Mouse (Mus musculus) layer of hippocampus, adult 9-10 months (tissue): Measurements from ENCODE around the gene H2-Ab1.
A peak's percentile ranks its signal among the peaks of the same experiment; 100 is the strongest.

Experiments
- DNase-seq: peaks from one replicate; pipeline ENCODE4 v3.0.0; 2022; ENCODE audit warnings: low spot score

The H2-Ab1 gene

DNA sequence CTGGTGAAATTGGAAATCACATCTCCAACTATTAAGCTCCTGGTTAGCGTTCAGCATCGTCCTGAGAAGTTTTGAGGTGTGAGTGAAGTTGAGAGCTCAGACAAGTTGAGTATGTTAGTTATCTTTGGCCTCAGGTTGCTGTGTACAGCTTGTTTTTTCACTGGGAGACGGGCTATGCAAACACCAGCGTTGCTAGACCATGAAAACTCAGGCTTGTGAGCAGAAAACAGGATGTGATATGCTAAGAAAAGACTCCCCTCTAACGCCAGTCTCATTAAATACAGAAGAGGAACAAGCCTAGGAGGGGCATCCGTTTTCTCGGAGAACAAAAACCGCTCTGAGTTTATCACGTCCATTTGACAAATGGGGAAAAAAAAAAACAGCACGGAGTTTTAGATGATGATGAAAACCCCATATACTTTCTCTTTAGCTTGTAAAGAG lies 17.9 kb upstream of the H2-Ab1 start:
- DNase-seq, result no peak

DNA sequence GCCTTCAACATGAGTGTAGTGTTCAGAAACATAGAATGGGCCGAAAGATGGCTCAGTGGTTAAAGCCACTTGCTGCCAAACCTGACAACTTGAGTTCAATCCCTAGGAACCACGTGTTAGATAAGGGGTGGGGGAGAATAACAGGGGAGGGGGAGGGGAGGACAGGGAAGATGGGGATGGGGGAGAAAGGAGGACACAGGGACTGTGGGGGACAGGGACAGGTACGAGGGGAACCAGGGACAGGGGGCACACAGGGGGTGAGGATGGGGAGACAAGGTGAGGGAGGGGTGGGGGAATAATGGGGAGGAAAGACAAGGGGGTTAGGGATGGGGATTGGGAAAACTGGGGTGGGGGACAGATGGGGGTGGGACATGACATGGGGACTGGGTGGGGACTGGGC lies 17.1 kb upstream of the H2-Ab1 start:
- DNase-seq, result no peak

DNA sequence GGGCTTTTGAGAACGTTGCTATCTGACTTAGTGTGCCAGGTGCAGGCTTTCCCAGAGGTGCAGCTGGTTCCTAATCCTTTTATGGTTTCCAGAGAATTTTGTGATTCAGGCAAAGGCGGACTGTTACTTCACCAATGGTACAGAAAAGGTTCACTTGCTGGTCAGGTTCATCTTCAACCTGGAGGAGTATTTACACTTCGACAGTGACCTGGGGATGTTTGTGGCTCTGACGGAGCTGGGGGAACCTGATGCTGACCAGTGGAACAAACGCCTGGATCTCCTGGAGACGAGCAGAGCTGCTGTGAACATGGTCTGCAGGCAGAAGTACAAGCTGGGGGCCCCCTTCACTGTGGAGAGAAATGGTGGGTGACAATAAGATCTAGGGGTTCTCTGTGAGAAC lies 16.6 kb upstream of the H2-Ab1 start:
- no peak for DNase-seq

DNA sequence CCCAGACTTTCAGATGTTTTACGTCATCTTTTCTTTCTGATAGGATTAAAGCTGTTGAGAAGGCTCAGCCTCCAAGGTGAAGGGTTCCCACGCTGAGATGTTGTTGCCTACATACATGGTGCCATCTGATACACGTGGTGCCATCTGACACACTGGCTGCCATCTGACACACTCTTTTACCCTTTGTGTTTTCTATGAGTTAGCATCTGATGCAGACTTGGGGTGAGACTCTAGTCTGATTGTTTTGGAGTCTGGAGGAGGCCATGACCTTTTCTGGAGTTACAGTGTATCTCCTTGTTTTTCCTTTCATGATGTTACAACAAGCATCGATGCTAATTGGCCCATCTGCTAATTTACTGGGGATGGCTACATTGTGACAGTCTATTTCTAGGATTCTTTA lies 12.8 kb upstream of the H2-Ab1 start:
- DNase-seq, result no peak

DNA sequence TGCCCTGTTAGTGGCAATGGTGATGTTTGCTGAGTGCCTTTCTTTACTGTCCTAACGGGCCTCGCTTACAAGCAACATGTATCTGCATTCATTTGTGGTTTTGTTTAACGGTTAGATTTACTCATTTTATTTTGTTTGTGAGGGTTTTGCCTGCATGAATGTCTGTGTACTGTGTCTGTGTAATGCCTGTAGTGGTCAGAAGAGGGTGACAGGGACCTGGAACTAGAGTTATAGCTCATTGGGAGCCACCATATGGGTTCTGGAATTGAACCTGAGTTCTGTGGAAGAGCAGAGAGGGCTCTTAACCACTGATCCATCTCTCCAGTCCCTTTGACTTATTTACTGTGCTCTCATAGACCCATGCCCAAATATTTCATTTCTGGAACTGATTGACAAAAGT lies 10.4 kb upstream of the H2-Ab1 start:
- no peak for DNase-seq

DNA sequence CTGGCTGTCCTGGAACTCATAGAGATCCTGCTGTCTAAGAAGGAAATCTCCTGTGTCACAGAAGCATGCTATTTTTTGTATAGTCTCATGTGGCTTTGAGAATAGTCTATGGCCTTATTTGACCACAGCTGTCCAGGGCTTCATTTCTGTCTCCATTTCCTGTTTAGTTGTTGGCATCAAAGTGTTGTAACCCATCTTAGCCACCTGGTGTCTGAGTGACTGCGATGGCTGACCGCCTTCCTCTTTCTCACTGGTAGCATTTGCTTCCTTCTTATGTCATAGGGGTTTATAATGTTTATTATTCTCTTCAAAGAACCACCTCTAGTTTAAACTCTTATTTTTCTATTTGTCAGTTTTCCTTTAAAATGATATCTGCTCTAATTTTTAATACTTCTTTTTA lies 8.7 kb upstream of the H2-Ab1 start:
- no peak for DNase-seq

DNA sequence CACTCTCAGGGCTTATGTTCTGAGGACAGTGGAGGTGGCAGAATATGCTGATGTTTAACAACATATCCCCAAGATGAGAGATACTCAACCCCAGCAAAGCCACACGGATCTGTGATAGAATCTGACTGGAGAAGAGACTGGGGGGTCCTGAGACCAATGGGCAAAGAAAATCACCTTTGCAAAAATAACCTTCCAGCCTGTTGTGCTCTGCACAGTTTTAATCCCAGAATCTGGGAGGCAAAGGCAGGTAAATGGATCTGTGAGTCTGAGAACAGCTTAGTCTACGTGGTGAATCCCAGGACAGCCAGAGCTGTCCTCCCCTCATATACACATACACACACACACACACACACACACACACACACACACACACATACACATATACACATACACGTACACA lies 8.1 kb upstream of the H2-Ab1 start:
- DNase-seq, result no peak

DNA sequence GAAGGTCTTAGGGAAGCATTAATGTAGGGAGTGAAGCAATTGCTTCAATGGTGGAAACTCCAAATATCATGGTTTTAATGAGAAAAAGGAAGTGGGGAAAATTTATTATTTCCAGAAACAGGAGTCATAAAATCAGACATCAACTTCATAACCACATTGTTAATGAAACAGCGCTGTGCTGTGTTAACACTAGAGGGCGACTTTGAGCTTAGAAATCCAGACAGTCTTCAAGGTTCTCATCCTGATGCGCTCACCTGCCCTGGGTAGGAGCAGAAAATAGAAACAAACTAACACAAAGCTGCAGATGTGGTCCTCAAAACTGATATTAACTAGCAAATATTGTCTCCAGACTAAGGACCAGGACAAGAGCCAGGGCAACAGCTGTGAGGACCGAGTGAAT lies 7.6 kb upstream of the H2-Ab1 start:
- DNase-seq, result no peak

DNA sequence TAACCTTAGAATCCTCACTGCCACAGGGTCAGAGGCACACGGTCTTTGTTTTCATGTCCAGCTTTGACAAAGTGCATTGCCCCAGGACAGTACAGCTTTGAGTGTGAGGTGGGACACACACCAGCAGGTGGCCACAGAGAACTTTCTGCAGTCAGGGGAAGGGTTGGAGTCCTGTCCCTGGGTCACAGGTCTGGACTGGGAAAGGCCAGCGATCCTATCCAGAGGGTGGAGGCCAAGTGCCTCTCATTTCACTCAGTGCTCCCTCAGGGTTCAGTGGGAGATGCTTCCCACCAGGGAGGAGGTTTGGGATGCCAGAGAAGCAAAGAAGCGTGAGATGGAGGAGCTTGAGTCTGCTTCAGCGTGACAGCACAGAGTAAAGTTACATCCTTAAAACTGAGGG lies 5.8 kb upstream of the H2-Ab1 start:
- no peak for DNase-seq

DNA sequence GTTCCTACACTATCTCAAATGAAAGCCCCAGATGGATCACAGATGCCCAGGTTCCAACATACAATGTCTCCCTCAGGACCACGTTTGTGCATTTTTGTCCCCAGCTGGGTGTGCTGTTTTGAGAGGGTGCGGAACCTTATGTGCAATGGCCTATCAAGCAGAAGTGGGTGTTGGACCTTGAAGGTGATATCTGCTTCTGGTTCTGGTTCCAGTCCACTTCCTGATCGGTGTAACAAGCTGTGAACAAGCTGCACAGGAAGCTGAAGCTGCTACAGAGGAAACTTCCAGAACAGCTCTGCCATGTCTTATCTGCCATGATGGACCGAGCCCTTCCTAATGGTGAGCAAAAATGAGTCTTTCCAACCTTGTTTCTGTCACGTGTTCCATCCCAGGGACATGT lies 988 bp upstream of the H2-Ab1 start:
- no peak for DNase-seq

DNA sequence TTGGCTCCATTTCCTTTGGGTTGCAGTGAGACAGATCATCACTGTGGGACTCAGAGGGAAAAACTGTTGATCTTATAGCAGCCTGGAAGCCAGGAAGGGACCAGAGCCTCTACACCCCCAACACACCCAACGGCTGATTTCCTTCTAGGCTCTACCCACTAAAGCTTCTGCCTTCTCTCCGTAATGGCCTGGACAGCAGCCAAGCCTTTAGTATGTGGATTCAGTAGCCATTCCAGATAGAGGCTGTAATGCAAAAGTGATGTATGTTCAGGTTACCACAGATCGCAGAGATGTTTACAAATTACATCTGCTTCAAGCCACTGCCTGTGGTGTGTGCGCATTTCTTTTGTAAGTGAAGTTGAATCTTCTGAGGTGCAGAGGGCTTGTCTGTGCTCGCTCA lies 3.1 kb downstream of the H2-Ab1 start:
- DNase-seq, result no peak

DNA sequence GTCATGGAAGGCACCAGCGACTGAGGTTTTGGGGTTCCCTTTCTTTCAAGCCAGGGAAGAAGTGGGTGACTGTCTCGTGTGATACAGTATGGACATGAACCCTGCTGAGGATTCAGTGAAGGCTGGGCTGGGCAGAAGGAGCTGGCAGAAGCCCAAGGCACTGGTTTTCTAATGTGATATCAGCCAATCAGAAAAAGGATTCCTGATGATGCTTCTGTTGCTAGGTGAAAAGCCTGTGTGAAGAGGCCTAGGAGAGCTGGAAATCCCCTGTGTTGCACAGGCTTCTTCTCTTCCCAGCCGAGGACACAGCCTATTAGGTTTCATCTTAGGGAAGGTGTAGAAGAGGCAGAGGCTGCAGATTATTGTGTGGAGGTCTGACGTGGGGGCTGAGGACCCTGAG lies 4.0 kb downstream of the H2-Ab1 start:
- DNase-seq, result peak; percentile 96

DNA sequence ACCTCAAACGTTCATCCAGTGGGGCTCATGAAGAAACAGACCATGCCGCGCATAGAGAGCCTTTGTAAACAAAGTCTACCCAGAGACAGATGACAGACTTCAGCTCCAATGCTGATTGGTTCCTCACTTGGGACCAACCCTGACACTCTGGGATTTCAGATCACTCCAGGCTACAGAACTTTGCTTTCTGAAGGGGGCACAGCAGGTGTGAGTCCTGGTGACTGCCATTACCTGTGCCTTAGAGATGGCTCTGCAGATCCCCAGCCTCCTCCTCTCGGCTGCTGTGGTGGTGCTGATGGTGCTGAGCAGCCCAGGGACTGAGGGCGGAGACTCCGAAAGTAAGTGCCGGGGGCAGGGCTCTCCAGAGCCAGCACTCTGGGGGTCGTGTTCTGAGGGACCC lies 5.6 kb downstream of the H2-Ab1 start:
- peak; percentile 79 for DNase-seq

DNA sequence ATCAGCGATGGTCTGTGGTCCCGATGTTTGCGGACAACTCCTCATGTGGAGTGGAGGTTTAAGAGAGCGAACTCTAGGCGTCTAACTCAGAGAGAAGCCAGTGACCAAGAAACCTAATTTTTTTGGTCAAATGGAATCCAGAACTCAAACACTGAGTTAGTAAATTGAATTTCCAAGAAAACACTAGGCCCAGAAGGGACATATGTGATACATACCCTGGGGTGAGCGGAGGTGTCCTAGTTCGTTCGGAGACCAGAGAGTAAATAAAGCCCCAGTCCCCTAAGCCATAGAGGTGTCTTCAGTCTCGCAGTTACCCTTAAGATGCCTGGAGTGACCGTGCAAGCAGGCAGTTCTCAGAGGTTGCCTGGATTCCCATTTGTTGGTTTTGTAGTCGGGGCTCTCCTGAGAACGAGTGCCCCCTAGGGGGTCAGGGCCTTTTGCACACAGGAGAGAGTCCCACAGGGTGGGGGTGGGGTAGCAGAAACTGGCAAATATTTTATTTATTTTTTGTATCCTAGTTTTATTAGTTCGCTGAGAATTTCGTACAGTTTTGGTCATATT lies 6.4 kb downstream of the H2-Ab1 start:
- DNase-seq, result no peak

DNA sequence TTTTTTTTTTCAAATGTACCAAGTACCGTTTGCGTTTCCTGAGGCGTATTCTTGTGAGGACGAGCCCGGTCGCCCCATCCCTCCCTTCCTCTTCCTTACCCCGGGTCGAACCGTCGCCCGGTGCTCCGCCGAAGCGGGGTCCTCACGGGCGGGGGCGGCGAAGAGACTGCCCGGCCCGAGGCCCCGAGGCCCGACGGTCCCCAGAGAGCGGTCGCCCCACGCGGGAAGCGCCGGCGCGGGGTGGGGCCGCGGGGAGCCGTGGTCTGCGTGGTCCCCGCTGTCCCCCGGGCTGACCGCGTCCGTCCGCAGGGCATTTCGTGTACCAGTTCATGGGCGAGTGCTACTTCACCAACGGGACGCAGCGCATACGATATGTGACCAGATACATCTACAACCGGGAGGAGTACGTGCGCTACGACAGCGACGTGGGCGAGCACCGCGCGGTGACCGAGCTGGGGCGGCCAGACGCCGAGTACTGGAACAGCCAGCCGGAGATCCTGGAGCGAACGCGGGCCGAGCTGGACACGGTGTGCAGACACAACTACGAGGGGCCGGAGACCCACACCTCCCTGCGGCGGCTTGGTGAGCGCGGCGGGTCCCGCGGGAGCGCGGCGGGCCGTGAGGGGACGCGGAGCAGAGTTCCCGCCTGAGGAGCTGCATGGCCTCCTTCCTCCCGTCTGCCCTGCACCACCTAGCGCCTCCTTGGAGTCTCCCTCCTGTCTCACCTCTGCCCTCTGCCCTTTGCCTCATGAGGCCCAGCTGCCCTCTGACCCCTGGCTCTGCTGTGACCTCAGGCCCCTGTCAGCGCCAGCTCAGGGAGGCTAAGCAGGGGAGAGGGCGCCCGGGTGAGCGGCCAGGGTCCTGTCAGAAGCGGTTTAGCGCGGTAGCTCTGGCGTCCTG lies 7.2 kb downstream of the H2-Ab1 start:
- DNase-seq, result no peak

DNA sequence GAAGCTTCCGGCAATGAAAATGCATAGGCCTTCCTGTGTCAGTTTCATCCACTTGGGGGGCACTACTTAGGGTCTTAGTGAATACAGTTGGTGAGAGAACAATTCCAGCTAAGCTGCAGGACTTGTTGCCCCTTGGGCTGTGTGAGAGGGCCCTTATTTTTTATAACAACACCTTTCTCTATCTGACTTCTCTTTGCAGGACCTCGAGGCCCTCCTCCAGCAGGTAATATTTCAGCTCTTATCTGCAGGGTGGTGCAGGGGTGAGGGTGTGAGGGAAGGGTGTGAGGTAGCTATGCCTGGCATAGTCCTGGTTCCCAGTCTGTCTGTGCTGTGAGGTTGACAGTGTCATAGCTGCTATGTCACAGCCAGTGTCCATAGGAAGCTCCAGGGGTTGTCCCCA lies 10.8 kb downstream of the H2-Ab1 start:
- DNase-seq, result no peak

DNA sequence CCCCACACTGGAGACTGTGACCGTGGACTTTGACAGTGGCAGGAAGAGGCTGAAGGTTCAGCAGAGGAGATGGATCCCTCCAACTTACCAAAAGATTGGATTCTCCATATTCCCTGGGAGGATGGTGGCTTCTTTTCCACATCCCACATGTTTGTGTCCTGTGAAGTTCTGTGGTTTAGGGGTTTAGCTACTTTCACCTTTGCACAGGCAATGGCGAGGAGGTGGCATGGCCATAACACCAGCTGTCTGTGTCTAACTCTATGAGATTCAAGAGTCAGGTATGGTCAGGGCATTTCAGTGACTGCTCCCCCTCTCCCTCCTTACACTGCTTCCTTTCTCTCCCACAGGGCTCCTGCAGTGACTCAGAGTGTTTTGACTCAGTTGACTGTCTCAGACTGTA lies 11.3 kb downstream of the H2-Ab1 start:
- DNase-seq, result no peak

DNA sequence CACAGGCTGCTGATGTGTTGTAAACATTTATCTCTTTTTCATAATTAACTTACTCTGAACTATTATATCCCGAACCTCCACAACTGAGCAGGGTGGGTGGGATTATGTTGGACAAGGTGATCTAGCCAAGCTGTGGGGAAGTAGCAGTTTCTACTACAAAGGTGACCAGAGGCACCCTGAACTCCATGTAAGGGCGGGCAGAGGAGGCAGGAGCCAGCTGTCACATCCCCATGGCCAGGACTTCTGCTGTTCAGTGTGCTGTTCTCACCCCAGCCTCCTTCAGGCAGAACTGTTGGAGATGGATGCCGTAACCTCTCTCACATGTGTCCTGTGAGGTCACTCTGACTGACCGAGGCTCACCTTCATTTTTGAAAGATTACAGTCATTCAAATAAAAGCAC lies 12.3 kb downstream of the H2-Ab1 start:
- no peak for DNase-seq

DNA sequence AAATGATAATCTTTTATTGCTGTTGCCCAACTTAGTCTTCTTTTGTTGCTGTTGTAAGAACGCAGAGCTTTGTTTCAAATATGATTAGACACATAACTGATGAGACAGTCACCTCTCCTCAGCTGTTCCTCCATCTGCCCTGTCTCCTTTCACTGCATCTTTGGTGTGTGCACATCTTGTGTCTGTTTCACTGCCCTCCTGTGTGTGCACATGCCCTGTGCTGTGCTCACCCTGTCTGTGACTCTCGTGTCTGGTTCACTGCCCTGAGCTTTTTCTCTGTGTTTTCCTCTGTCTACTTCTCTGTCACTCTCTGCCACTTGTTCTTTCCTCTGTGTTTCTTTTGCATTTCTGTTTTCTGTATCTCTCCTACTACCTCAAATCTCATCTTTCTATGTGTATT lies 12.7 kb downstream of the H2-Ab1 start:
- no peak for DNase-seq

DNA sequence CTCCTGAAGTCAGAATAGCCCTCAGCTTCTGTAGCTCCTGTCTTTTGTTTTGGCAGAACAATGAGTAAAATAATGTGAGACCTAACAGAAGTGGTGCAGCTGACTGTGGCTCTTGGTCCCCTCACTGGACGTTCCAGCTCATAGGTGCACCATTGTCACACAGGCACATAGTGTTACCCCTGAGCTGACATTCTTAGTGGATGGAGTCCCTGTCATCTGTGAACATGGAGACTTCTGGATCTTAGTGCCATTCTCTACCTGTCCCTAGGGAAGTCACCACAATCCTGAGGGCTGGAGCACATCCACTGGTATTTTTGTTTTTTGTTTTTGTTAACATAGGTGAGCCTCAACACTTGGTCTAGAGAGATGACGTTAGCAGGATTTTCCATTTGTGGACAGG lies 13.5 kb downstream of the H2-Ab1 start:
- DNase-seq, result no peak

DNA sequence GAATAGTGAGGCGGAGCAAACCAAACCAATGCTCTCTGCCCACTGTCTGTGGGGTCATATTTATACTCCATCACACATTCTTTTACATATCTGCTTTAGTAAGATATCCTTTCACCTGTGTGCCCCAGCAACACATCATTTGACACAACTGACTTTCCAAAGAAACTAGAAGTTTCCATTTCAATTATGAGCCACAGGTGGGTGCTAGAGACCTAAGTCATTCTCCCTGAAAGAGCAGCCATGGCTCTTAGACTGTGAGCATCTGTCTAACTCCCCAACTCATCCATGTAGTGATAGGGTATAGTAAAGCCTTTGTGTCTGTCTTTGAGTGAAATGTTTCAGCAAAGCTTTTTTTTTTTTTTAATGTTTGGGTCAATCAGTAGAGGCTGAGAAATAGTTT lies 14.6 kb downstream of the H2-Ab1 start:
- DNase-seq, result no peak

DNA sequence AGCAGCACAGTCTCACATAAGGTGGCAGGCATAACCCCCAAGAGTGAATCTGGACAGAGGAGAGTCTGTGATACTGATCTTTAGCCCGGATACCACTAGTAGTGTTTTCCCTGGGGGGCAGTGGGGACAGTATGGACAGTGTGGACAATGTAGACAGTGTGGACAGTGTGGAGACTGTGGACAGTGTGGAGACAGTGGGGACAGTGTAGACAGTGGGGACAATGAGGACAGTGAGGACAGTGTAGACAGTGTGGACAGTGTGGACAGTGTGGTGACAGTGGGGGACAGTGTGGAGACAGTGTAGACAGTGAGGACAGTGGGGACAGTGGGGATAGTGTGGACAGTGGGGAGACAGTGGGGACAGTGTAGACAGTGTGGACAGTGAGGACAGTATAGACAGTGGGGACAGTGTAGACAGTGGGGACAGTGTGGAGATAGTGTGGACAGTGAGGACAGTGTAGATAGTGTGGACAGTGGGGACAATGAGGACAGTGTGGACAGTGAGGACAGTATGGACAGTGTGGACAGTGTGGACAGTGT lies 23.1 kb downstream of the H2-Ab1 start:
- no peak for DNase-seq

DNA sequence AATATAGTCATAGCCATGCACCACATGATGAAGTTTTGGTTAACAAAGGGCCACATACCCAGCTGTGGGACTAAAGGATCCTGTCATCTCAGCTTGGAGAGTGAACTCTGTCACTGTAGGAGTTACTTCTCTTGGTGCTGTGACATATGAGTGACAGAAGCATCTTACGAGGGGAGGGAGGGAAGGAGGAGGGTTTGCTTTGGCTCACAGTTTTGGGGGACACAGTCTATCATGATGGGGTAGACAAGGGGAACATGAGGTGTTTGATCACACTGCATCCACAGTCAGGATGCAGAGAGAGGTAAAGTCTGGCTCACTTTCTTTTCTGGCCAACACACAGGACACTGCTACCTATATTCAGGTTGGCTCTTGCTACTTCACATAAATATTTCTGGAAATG lies 24.3 kb downstream of the H2-Ab1 start:
- DNase-seq, result no peak

DNA sequence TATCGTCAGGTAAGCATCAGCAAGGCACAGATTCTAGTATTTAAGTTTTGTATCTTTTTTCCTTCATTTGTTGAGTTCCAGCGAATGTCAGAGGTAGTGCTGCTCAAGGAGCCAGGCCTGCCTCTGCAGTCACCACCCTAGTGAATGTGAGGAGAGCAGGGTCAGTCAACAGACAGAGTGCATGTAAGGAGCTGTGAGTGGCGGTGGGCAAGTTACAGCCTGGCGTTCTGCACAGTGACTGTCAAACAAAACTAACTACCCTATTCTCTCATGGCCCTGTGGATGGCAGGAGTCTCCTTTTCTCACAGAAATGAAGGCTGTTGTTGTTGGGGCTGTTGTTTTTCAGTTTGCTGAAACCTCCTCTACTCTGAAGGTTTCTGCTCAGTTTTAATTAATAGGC lies 27.9 kb downstream of the H2-Ab1 start:
- DNase-seq, result no peak
